Mouse (Mus musculus): ENCODE measurements around the gene Fgfr2.

DNA sequence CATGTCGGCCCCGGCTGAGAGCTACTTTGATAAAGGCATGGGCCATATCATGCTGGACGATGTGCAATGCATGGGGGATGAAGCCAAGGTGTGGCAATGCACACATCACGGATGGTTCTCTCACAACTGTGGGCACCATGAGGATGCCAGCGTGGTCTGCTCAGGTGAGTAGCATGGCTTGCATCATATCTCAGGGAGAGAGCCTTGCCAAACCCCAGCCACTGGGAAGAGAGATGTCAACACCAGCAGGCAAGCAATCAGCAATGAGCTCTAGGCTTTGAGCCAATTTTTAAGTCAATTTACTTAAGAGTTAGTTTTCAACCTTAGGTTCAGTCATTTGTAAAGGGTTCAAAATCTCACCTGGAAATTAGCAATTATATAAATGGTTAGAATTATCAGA, 1866.3 kb downstream of the Fgfr2 start:
- TF ChIP-seq HCFC1 (IDR thresholded peaks at IDR 0.05; ENCODE audit: borderline replicate concordance, insufficient read depth, low read length) (no peak), CHD2 (IDR thresholded peaks at IDR 0.05; ENCODE audit: low read depth, low read length) (no peak)
